Mouse (Mus musculus) forebrain, embryonic 14.5 days (tissue): ENCODE measurements around the gene Kif18a. TPM values are rescaled to one million over a fixed set of nuclear protein-coding genes. Genes with fewer than 3 reads are reported as not detected.
A peak's percentile ranks its signal among the peaks of the same experiment; 100 is the strongest.

Source experiments
- ATAC-seq: fragments of 200-750 bp; cut with Nextera tagmentation; 2 replicates; pipeline ENCODE4 v1.8.0; 2017; ENCODE audit warnings: mild to moderate bottlenecking, moderate library complexity
- DNase-seq: peaks from one replicate; pipeline ENCODE4 v3.0.0-alpha.2; 2015; ENCODE audit warnings: low spot score
- H3K27ac ChIP-seq: fragments of 300-500 bp; sonication (generic); 2 replicates; pipeline ENCODE4 v1.5.1; 2014; ENCODE audit warnings: low read depth, mild to moderate bottlenecking, control low read depth, low read length, moderate library complexity
- H3K27me3 ChIP-seq: fragments of 300-500 bp; sonication (generic); replicated peaks from 2 replicates; pipeline ENCODE4 v1.6.1; 2014; ENCODE audit warnings: low read length, control low read depth, mixed read lengths; ENCODE audit not compliant: control insufficient read depth, insufficient read depth
- H3K36me3 ChIP-seq: fragments of 300-500 bp; sonication (generic); 2 replicates; pipeline ENCODE4 v1.6.1; 2014; ENCODE audit warnings: low read length, control low read depth; ENCODE audit not compliant: control insufficient read depth, insufficient read depth
- H3K4me1 ChIP-seq: fragments of 300-500 bp; sonication (generic); 2 replicates; pipeline ENCODE4 v1.6.1; 2014; ENCODE audit warnings: antibody characterized with exemption, low read length, control low read depth; ENCODE audit not compliant: control insufficient read depth, insufficient read depth
- H3K4me2 ChIP-seq: fragments of 300-500 bp; sonication (generic); 2 replicates; pipeline ENCODE4 v1.6.1; 2014; ENCODE audit warnings: mild to moderate bottlenecking, control low read depth, low read length
- H3K4me3 ChIP-seq: fragments of 300-500 bp; sonication (generic); 2 replicates; pipeline ENCODE4 v1.5.1; 2014; ENCODE audit warnings: low read depth, low read length, control low read depth
- H3K9ac ChIP-seq: fragments of 300-500 bp; sonication (generic); 2 replicates; pipeline ENCODE4 v1.6.1; 2014; ENCODE audit warnings: mild to moderate bottlenecking, low read length, control low read depth, moderate library complexity
- H3K9me3 ChIP-seq: fragments of 300-500 bp; sonication (generic); replicated peaks from 2 replicates; pipeline ENCODE4 v1.6.1; 2016; ENCODE audit warnings: low read length, control low read depth, mixed read lengths; ENCODE audit not compliant: control insufficient read depth
- WGBS: fragments of 180-500 bp; shearing (Covaris S2); extraction: QIAGEN DNeasy Blood & Tissue Kit; methylation state at CpG from one replicate; pipeline ENCODE4 v1.1.7; 2014; 5-methylcytosine and 5-hydroxymethylcytosine counted together
- polyA plus RNA-seq: library from polyadenylated mRNA; unstranded; fragments of >200 nt; fragmentation: Nextera tagmentation; extraction: Ambion mirVana; gene quantifications from 2 replicates; pipeline ENCODE4 v1.2.1, GENCODE M21; 2014

Gene Kif18a
- polyA plus RNA-seq, 1 experiment from 2014 or later = 20.5 TPM

- WGBS = 95% methylated on average over 5 of the region's 5 CpGs
- no peaks in the 10 kb centered on the region for H3K27me3 ChIP-seq
Measured at GRCm38 (mm10) chr2:109334237-109334636, 53.7 kb downstream of the Kif18a start.

GRCm38 (mm10) chr2:109335765-109336164, 55.2 kb downstream of the Kif18a start:
- Histone ChIP-seq H3K4me3 (no peak overlapping the region), H3K4me1 (no peaks in the 10 kb centered on the region), H3K4me2 (no peak overlapping the region), H3K27ac (no peak overlapping the region), H3K27me3 (no peaks in the 10 kb centered on the region), H3K9ac (no peak overlapping the region), H3K36me3 (peaks cover 12% of the 10 kb centered on the region; the same call in 1 of the 2 replicates), H3K9me3 (no peaks in the 10 kb centered on the region)
- no peak for DNase-seq
- no peak for ATAC-seq
- WGBS = 88% methylated on average over 1 of the region's 1 CpGs

More at GRCm38 (mm10) chr2:109334237-109334636, 53.7 kb downstream of the Kif18a start:
- no peak overlapping the region for H3K27ac ChIP-seq
- no peak overlapping the region for H3K4me3 ChIP-seq
- peaks cover 9% of the 10 kb centered on the region; the same call in 1 of the 2 replicates for H3K36me3 ChIP-seq
- no peak overlapping the region for H3K9ac ChIP-seq
- no peak for ATAC-seq
- no peak overlapping the region for H3K4me2 ChIP-seq
- DNase-seq = no peak
- H3K9me3 ChIP-seq = no peaks in the 10 kb centered on the region
- H3K4me1 ChIP-seq = no peaks in the 10 kb centered on the region

- no peak overlapping the region for H3K9ac ChIP-seq
- 0 out of 2 replicates have a peak, but pooled peaks cover 3% of the 10 kb centered on the region for H3K36me3 ChIP-seq
- no peak overlapping the region for H3K27ac ChIP-seq
- no peaks in the 10 kb centered on the region for H3K9me3 ChIP-seq
- no peak overlapping the region for H3K4me2 ChIP-seq
- ATAC-seq (no peak), DNase-seq (no peak)
- no peaks in the 10 kb centered on the region for H3K27me3 ChIP-seq
- H3K4me1 ChIP-seq = no peaks in the 10 kb centered on the region
- no peak overlapping the region for H3K4me3 ChIP-seq
- WGBS = 55% methylated on average over 4 of the region's 4 CpGs
Measured at GRCm38 (mm10) chr2:109345386-109345785, 64.8 kb downstream of the Kif18a start.

GRCm38 (mm10) chr2:109348742-109349141, 68.2 kb downstream of the Kif18a start:
- WGBS = 89% methylated on average over 4 of the region's 4 CpGs
- no peaks in the 10 kb centered on the region for H3K9me3 ChIP-seq
- no peak overlapping the region for H3K4me3 ChIP-seq
- no peak overlapping the region for H3K9ac ChIP-seq
- ATAC-seq (no peak), DNase-seq (no peak)
- H3K4me2 ChIP-seq = no peak overlapping the region
- H3K36me3 ChIP-seq = no peaks in the 10 kb centered on the region
- no peak overlapping the region for H3K27ac ChIP-seq
- no peaks in the 10 kb centered on the region for H3K27me3 ChIP-seq
- H3K4me1 ChIP-seq = no peaks in the 10 kb centered on the region

GRCm38 (mm10) chr2:109358456-109359141, 78.1 kb downstream of the Kif18a start:
- Histone ChIP-seq H3K4me2 (no peak overlapping the region), H3K27ac (no peak overlapping the region), H3K9me3 (no peaks in the 10 kb centered on the region), H3K27me3 (no peaks in the 10 kb centered on the region), H3K4me3 (no peak overlapping the region), H3K36me3 (no peaks in the 10 kb centered on the region), H3K4me1 (no peaks in the 10 kb centered on the region), H3K9ac (no peak overlapping the region)
- ATAC-seq (no peak), DNase-seq (no peak)
- WGBS = 89% methylated on average over 3 of the region's 3 CpGs

GRCm38 (mm10) chr2:109365962-109366361, 85.4 kb downstream of the Kif18a start:
- DNase-seq (no peak), ATAC-seq (no peak)
- Histone ChIP-seq H3K4me3 (no peak overlapping the region), H3K27me3 (no peaks in the 10 kb centered on the region), H3K36me3 (no peaks in the 10 kb centered on the region), H3K27ac (no peak overlapping the region), H3K4me2 (no peak overlapping the region), H3K4me1 (no peaks in the 10 kb centered on the region), H3K9ac (no peak overlapping the region), H3K9me3 (no peaks in the 10 kb centered on the region)
- 85% methylated on average over 1 of the region's 1 CpGs for WGBS

- WGBS = 28% methylated on average over 2 of the region's 2 CpGs
- ATAC-seq (no peak), DNase-seq (no peak)
- H3K4me2 ChIP-seq = no peak overlapping the region
- no peak overlapping the region for H3K9ac ChIP-seq
- H3K4me3 ChIP-seq = no peak overlapping the region
- no peaks in the 10 kb centered on the region for H3K9me3 ChIP-seq
- H3K36me3 ChIP-seq = no peaks in the 10 kb centered on the region
- no peaks in the 10 kb centered on the region for H3K27me3 ChIP-seq
- H3K27ac ChIP-seq = no peak overlapping the region
- no peaks in the 10 kb centered on the region for H3K4me1 ChIP-seq
Measured at GRCm38 (mm10) chr2:109374881-109375280, 94.3 kb downstream of the Kif18a start.

- Histone ChIP-seq H3K4me2 (no peak overlapping the region), H3K27ac (no peak overlapping the region), H3K36me3 (no peaks in the 10 kb centered on the region), H3K4me1 (no peaks in the 10 kb centered on the region), H3K4me3 (no peak overlapping the region), H3K9me3 (no peaks in the 10 kb centered on the region), H3K27me3 (no peaks in the 10 kb centered on the region), H3K9ac (no peak overlapping the region)
- WGBS = 67% methylated on average over 1 of the region's 1 CpGs
- DNase-seq (no peak), ATAC-seq (peak; percentile 29; the same call in 1 of the 2 replicates)
Measured at GRCm38 (mm10) chr2:109384019-109384418, 103.5 kb downstream of the Kif18a start.

- ATAC-seq (0 out of 2 replicates have a peak, but pooled peaks have one; percentile 19), DNase-seq (peak; percentile 69)
- Histone ChIP-seq H3K36me3 (no peaks in the 10 kb centered on the region), H3K4me2 (no peak overlapping the region), H3K27ac (no peak overlapping the region), H3K9me3 (no peaks in the 10 kb centered on the region), H3K4me1 (no peaks in the 10 kb centered on the region), H3K4me3 (no peak overlapping the region), H3K9ac (no peak overlapping the region), H3K27me3 (no peaks in the 10 kb centered on the region)
- WGBS = 5% methylated on average over 1 of the region's 1 CpGs
Measured at GRCm38 (mm10) chr2:109386211-109386610, 105.7 kb downstream of the Kif18a start.
